Mouse (Mus musculus) cerebellum, adult 11-12 months (tissue): Measurements from ENCODE around the gene 1700012B07Rik.

Experiments
- DNase-seq: peaks from one replicate; pipeline ENCODE4 v3.0.0; 2022

Gene 1700012B07Rik

GRCm38 (mm10) chr11:109845601-109846000, 17.8 kb upstream of the 1700012B07Rik start:
- DNase-seq: no peak

GRCm38 (mm10) chr11:109844466-109844865, 16.6 kb upstream of the 1700012B07Rik start:
- no peak for DNase-seq

GRCm38 (mm10) chr11:109830368-109830767, 2.5 kb upstream of the 1700012B07Rik start:
- DNase-seq: no peak

GRCm38 (mm10) chr11:109822280-109822679, 5.6 kb downstream of the 1700012B07Rik start:
- no peak for DNase-seq

GRCm38 (mm10) chr11:109817405-109817804, 10.4 kb downstream of the 1700012B07Rik start:
- DNase-seq: no peak

- DNase-seq: no peak
Measured at GRCm38 (mm10) chr11:109816911-109817310, 10.9 kb downstream of the 1700012B07Rik start.

- no peak for DNase-seq
Measured at GRCm38 (mm10) chr11:109811721-109812120, 16.1 kb downstream of the 1700012B07Rik start.

GRCm38 (mm10) chr11:109809175-109809855, 18.5 kb downstream of the 1700012B07Rik start:
- no peak for DNase-seq

GRCm38 (mm10) chr11:109801515-109801914, 26.3 kb downstream of the 1700012B07Rik start:
- no peak for DNase-seq

GRCm38 (mm10) chr11:109797531-109797930, 30.3 kb downstream of the 1700012B07Rik start:
- DNase-seq: no peak

- no peak for DNase-seq
Measured at GRCm38 (mm10) chr11:109795536-109795935, 32.3 kb downstream of the 1700012B07Rik start.

GRCm38 (mm10) chr11:109793578-109793977, 34.3 kb downstream of the 1700012B07Rik start:
- DNase-seq: no peak

- DNase-seq: no peak
Measured at GRCm38 (mm10) chr11:109792401-109792997, 35.3 kb downstream of the 1700012B07Rik start.

- DNase-seq: no peak
Measured at GRCm38 (mm10) chr11:109791965-109792364, 35.9 kb downstream of the 1700012B07Rik start.

- DNase-seq: no peak
Measured at GRCm38 (mm10) chr11:109790221-109790620, 37.6 kb downstream of the 1700012B07Rik start.

GRCm38 (mm10) chr11:109785392-109785791, 42.5 kb downstream of the 1700012B07Rik start:
- no peak for DNase-seq

GRCm38 (mm10) chr11:109771381-109771780, 56.5 kb downstream of the 1700012B07Rik start:
- no peak for DNase-seq

GRCm38 (mm10) chr11:109770185-109770584, 57.7 kb downstream of the 1700012B07Rik start:
- DNase-seq: no peak

GRCm38 (mm10) chr11:109769091-109769490, 58.8 kb downstream of the 1700012B07Rik start:
- DNase-seq: no peak

GRCm38 (mm10) chr11:109760063-109760462, 67.8 kb downstream of the 1700012B07Rik start:
- DNase-seq: no peak

- DNase-seq: no peak
Measured at GRCm38 (mm10) chr11:109758616-109759215, 69.1 kb downstream of the 1700012B07Rik start.

GRCm38 (mm10) chr11:109754105-109754602, 73.7 kb downstream of the 1700012B07Rik start:
- peak; percentile 42 for DNase-seq

GRCm38 (mm10) chr11:109751636-109752603, 75.9 kb downstream of the 1700012B07Rik start:
- no peak for DNase-seq
